13 mouse cellular contexts compared by ENCODE assay signal in the genomic region with DNA sequence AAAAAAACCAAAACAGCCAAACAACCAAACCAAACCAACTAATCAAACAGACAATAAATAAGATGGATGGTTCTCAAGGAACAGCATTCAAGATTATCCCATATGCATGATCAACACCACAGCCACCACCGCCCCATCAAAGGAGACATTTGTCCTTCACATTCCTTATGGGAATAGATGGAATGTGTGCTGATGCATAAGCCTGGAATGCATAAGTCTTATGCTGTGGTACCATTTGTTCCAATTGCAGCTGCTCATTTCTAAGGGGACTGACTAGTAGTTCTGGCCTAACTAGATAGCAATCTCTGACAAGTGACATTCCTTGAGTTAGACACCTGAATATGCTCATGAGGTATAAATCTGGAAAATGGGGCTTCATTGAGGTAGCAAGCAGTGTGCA.
"Had no signal": no experiment of that assay in that cellular context is flagged by ENCODE, and none has a peak within 500 bp of the region (broad histone marks: within the 10 kb centered on the region; RNA-seq: fewer than 3 reads in every experiment).

No protein-coding gene starts in this region.

- H3K27me3 ChIP-seq: midbrain, embryonic 12.5 days; neural tube, embryonic 12.5 days; stomach, embryonic 15.5 days had no signal

- DNase-seq: lung, adult 18-20 months; lung, embryonic 14.5 days; lung, postnatal 10 days; lung, postnatal 4 days; midbrain, embryonic 14.5 days; right cerebral cortex, postnatal 14 days; thymus, adult 2 months; thymus, postnatal 25 days; thymus, postnatal 4 days had no signal

- H3K36me3 ChIP-seq: midbrain, embryonic 10.5 days; midbrain, embryonic 12.5 days; neural tube, embryonic 12.5 days; stomach, embryonic 15.5 days had no signal

- H3K4me2 ChIP-seq: lung, embryonic 14.5 days; midbrain, embryonic 12.5 days; neural tube, embryonic 12.5 days; stomach, embryonic 15.5 days had no signal

- H3K4me3 ChIP-seq: midbrain, embryonic 10.5 days; midbrain, embryonic 12.5 days; neural tube, embryonic 12.5 days; stomach, embryonic 15.5 days had no signal
